Mouse (Mus musculus): Measurements from ENCODE around the gene Atp6v0a2. TPM values are rescaled to one million over a fixed set of nuclear protein-coding genes. Genes with fewer than 3 reads are reported as not detected.
"Not testable (repeated sequence)": the region's sequence is repeated elsewhere in the genome, so short reads cannot be mapped to it uniquely, and the experiment has no call there.

Gene Atp6v0a2
- 41.4 and 43.1 TPM in 2 replicates for polyA plus RNA-seq (2015; fragmentation: Nextera tagmentation; extraction: Ambion mirVana)

DNA sequence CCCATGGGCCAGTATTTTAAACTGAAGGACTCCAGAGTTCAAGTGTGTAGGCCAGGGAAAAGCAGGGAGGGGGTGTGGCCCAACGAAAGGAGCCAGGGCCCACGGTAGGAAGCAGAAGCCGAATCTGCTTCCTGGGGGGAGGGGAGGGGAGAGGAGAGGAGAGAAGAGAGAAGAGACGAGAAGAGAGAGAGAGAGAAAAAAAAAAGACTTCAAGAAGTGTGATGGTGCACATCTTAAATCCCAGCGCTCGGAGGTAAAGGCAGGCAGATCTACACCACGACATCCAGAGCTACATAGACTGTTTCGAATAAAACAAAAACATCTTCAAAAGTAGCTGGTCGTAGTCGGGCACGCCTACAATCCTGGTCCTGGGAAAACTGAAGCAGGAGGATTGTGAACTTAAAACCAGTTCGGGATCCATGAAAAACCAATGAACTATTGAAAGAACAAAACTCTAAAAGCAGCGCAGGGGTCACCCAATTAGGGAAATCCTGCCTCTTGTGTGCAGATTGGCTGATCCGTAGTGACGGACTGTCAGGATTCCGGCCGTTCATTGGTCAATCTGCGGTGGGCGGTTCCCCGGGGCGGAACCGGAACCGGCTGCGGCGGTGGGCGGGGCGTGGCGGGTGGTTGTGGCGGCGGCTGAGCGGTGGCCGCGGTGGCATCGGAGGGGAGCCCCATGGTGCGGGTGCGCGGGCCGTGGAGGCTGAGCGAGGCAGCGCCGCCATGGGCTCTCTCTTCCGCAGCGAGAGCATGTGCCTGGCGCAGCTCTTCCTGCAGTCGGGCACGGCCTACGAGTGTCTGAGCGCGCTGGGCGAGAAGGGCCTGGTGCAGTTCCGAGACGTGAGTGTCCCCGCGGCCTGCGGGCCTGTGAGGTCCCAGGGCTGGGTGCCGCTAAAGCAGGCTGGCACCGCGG, at the start of gene Atp6v0a2:
Gene Atp6v0a2, plus strand, starts transcription at position 129 of the 916 bp plus-strand sequence.
- ATAC-seq (ENCODE audit: low FRiP score): peak; percentile 95
- H3K9ac ChIP-seq: peak within 1 kb of the TSS; percentile 96

DNA sequence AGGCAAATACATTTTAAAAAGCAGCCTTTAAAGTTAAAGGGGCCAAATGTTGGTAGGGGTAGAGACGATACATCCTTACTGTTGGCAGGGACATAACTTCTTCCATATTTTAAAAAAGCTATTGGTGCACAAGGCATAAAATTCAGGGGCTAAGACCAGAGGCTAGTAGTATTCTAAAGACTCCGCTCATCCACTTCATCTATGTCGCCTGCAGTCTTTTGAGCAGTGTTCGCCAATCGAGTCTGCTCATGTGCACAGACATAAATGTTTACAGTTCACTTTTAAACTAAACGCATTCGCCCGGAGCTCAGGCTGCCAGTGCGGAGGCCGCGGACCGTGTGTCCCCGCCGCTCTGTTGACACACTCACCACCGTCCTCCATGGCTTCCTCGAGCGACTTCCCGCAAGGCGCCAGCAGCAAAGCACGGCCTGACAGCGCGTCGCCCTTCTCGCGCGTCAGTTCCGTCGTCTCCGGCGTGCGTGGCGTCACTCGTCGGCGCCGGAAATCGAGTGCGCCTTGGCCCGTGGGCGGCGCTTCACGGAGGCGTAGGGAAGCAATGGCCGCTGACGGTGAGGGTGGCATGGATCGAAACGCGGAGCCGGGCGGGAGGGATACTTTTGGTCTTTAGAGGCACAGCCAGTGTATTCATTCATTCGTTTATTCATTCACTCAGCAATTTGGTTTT, 49.6 kb upstream of the Atp6v0a2 start, which contains the start of the genes Eif2b1 and Gtf2h3:
Gene Eif2b1, minus strand, starts transcription at position 499 of the 685 bp plus-strand sequence.
Gene Gtf2h3, plus strand, starts transcription at position 508 of the 685 bp plus-strand sequence.
- H3K9me3 ChIP-seq: no peaks in the 10 kb centered on the region
- peak within 1 kb of the TSS; percentile 80 for H3K4me3 ChIP-seq
- H3K4me1 ChIP-seq (replicated peaks): peaks cover 32% of the 10 kb centered on the region
- peaks cover 49% of the 10 kb centered on the region for H3K36me3 ChIP-seq
- 1% methylated on average over 51 of the region's 51 CpGs for WGBS
- no peaks in the 10 kb centered on the region for H3K27me3 ChIP-seq
- peak within 1 kb of the TSS; percentile 67; the same call in 1 of the 2 replicates for H3K27ac ChIP-seq
- peak; percentile 90 for ATAC-seq (ENCODE audit: low FRiP score)
- H3K9ac ChIP-seq: peak within 1 kb of the TSS; percentile 80
- H3K4me2 ChIP-seq: peak within 1 kb of the TSS; percentile 89

More for the DNA sequence above, at the start of gene Atp6v0a2:
- Histone ChIP-seq H3K27me3 (no peaks in the 10 kb centered on the region), H3K4me2 (peak within 1 kb of the TSS; percentile 92), H3K9me3 (no peaks in the 10 kb centered on the region), H3K36me3 (peaks cover 22% of the 10 kb centered on the region), H3K27ac (peak within 1 kb of the TSS; percentile 70), H3K4me1 (replicated peaks) (peaks cover 21% of the 10 kb centered on the region), H3K4me3 (peak within 1 kb of the TSS; percentile 98)
- WGBS: under 1% methylated on average over 56 of the region's 58 CpGs

DNA sequence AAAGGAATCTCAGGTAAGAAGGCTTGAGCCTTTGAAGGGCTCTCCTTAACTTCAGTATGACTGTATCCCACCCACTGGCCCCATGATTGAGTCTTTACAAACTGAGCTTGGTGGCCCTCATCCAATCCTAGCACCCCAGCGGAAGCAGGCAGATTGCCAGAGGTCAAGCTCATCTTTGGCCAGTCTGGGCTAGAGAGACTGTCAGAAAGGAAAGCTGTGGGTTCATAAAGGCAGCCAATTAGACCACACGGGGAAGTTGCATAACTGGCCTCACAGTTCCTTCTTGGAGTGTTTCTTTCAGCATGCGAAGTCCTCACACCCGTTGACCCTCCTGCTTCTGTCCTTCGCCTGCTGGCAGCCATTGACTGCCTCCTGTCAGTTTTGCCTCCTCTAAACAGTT, 45.9 kb upstream of the Atp6v0a2 start:
- Histone ChIP-seq H3K27ac (no peak overlapping the region), H3K9me3 (no peaks in the 10 kb centered on the region), H3K27me3 (no peaks in the 10 kb centered on the region), H3K9ac (no peak overlapping the region), H3K4me3 (no peak overlapping the region), H3K36me3 (peaks cover 50% of the 10 kb centered on the region), H3K4me1 (replicated peaks) (peaks cover 27% of the 10 kb centered on the region), H3K4me2 (no peak overlapping the region)
- 90% methylated on average over 5 of the region's 5 CpGs for WGBS
- no peak for ATAC-seq (ENCODE audit: low FRiP score)

DNA sequence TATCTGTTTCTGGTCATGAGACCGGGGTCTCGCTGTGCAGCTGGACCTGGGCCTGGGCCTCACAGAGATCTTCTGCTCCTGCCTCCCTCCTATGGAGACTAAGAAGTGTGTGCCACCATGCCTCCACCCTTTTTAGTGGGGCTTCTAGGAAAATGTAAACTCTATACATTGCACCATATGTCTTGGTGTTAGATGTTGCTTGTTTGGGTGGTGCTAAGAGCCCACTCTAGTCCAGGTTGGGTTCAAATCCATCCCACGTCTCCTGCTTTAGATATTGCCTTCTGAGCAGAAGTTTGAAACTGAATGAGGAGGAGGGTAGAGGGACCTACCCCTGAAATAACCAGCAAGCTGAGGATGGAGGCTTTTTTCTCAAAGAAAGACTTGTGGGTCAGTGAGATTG, 35.6 kb upstream of the Atp6v0a2 start:
- ATAC-seq (ENCODE audit: low FRiP score): no peak
- H3K27me3 ChIP-seq: no peaks in the 10 kb centered on the region
- WGBS: 94% methylated on average over 3 of the region's 3 CpGs

DNA sequence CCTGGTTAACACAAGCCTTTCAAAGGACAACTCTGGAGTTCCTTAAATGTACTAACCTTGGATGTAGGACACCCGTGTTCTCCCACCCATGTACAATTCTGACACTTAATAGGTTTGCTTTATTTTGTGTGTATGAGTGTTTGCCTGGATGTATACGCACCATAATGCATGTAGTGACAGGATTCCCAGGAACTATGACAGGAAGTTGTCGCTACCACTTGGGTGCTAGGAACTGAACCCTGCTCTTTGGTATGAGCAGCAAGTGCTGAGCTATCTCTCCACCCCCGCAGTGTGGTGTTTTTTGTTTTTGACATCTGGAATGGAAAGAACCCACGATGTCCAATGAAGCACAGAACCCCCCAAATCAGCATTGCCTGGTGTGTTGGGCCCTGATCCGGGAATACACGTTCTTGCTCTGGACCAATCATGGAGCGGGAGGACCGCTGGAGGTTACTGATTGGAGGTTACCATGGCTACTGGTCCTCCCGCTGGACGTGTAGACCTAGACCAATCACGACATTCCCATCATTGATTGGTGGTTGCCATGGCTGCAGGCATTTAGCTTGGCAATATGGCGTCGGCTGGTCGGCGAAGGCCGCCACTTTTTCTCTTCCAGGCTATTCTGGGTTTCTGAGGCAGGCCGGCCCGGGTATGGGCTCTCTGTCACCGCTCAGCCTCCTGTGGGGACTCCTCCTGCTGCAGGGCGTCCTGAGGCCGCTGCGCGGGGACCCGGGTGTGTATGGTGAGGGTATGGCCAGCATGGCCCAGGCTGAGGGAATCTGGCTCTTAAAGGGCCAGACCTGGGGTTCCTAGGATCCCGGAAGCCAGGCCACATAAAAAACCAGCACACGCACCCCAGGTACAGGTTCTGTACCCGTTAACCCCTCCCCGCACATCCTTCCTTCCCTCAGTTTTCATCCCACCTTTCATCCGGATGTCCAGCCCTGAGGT, 29.9 kb upstream of the Atp6v0a2 start:
- Histone ChIP-seq H3K4me1 (replicated peaks) (peaks cover 19% of the 10 kb centered on the region), H3K27me3 (no peaks in the 10 kb centered on the region), H3K36me3 (peaks cover 55% of the 10 kb centered on the region), H3K4me3 (peak overlapping the region; percentile 90), H3K4me2 (peak overlapping the region; percentile 98), H3K27ac (peak overlapping the region; percentile 40; the same call in 1 of the 2 replicates), H3K9ac (peak overlapping the region; percentile 83), H3K9me3 (no peaks in the 10 kb centered on the region)
- peak; percentile 100 for ATAC-seq (ENCODE audit: low FRiP score)
- 6% methylated on average over 30 of the region's 30 CpGs for WGBS

More for the DNA sequence above, 35.6 kb upstream of the Atp6v0a2 start:
- peaks cover 85% of the 10 kb centered on the region for H3K36me3 ChIP-seq
- H3K4me1 ChIP-seq (replicated peaks): no peaks in the 10 kb centered on the region
- no peaks in the 10 kb centered on the region for H3K9me3 ChIP-seq
- no peak overlapping the region for H3K9ac ChIP-seq
- no peak overlapping the region for H3K4me2 ChIP-seq
- no peak overlapping the region for H3K4me3 ChIP-seq
- H3K27ac ChIP-seq: no peak overlapping the region

DNA sequence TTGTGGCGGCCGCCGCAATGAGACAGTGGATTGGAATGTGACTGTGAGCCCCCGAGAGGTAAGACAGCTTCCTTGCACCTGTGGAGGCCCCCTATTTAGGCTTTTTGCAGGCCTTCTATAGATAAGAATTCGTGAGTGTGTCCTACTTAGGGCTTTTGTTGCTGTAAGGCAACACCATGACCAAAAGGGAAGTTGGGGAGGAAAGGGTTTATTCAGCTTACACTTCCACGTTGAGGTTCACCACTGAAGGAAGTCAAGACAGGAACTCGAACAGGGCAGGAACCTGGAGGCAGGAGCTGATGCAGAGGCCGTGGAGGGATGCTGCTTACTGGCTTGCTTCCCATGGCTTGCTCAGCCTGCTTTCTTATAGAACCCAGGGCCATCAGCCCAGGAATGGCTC, 28.6 kb upstream of the Atp6v0a2 start:
- not testable (repeated sequence) for H3K27me3 ChIP-seq; ATAC-seq (ENCODE audit: low FRiP score); H3K9me3 ChIP-seq; H3K27ac ChIP-seq
- Histone ChIP-seq H3K4me2 (peak overlapping the region; percentile 98), H3K36me3 (peaks cover 53% of the 10 kb centered on the region), H3K9ac (0 out of 2 replicates have a peak overlapping the region, but pooled peaks have one; percentile 83), H3K4me1 (replicated peaks) (peaks cover 19% of the 10 kb centered on the region), H3K4me3 (peak overlapping the region; percentile 90)
- whole genome bisulfite sequencing: 65% methylated on average over 8 of the region's 8 CpGs

DNA sequence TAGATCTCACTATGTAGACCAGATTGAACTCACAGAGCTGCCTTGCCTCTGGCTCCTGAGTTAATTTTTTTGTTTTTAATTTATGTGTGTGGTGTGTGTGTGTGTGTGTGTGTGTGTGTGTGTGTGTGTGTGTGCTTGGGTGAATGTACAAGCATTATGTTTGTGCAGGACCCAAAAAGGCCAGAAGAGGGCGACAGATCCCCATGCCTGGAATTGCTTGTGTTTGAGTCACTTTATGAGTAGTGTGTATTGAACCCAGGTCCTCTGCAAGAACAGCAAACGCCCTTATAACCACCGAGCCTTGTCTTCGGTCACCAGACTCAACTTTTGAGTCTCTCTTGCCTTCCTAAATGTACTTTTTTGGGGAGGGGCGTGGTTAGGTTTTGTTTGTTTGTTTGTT, 26.0 kb upstream of the Atp6v0a2 start:
- H3K36me3 ChIP-seq: peaks cover 50% of the 10 kb centered on the region
- ATAC-seq (ENCODE audit: low FRiP score): no peak
- no peaks in the 10 kb centered on the region for H3K9me3 ChIP-seq
- no peaks in the 10 kb centered on the region for H3K27me3 ChIP-seq
- 75% methylated on average over 5 of the region's 5 CpGs for WGBS
- no peak overlapping the region for H3K4me3 ChIP-seq
- peaks cover 19% of the 10 kb centered on the region for H3K4me1 ChIP-seq (replicated peaks)
- no peak overlapping the region for H3K9ac ChIP-seq
- no peak overlapping the region for H3K27ac ChIP-seq
- no peak overlapping the region for H3K4me2 ChIP-seq

DNA sequence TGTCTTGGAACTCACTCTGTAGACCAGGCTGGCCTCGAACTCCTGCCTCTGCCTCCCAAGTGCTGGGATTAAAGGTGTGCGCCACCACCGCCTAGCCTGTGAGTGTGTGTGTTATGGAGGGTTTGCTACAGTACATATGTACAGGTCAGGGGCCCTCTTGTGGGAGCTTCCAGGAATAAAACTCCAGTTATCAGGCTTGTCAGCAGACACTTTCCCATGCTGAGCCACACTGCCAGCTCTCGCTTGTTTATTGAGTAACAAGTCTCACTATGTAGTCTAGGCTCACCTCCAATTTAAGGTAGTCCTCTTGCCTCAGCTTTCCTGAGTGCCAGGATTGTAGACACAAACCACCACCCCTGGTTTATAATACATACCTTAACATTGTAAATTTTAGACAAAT, 24.1 kb upstream of the Atp6v0a2 start:
- Histone ChIP-seq H3K4me2 (no peak overlapping the region), H3K36me3 (peaks cover 66% of the 10 kb centered on the region), H3K9me3 (no peaks in the 10 kb centered on the region), H3K9ac (no peak overlapping the region), H3K4me3 (no peak overlapping the region), H3K27me3 (no peaks in the 10 kb centered on the region), H3K4me1 (replicated peaks) (peaks cover 10% of the 10 kb centered on the region), H3K27ac (no peak overlapping the region)
- WGBS: 94% methylated on average over 4 of the region's 4 CpGs
- ATAC-seq (ENCODE audit: low FRiP score): no peak

DNA sequence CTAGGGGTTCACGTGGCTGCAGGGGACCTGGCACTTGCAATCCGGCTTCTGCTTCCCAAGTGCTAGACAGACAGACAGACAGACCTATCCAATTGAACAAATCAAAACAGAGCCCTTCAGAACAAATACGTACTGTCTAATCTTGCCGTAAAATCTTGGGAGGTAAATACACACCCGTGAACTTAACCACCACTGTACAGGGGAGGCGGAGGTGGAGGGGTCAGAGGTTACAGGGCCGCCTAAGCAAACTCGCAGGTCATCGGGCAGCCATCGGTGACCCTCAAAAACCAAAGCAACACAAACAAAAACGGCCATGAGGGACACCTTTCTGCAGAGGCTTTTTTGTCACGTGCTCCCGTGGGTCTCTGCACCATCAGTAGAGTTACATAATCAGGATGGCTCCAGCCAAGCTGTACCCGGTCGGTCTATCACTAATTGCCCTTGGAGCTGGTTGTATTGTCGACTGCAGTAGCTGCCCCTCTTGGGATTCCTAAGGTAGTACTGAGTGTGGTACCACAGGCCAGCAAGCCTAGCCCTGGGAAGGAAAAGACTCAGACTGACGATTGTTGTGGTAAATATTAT, 23.2 kb upstream of the Atp6v0a2 start:
- WGBS: 90% methylated on average over 17 of the region's 17 CpGs
- ATAC-seq (ENCODE audit: low FRiP score): no peak
- peaks cover 73% of the 10 kb centered on the region for H3K36me3 ChIP-seq
- H3K27me3 ChIP-seq: no peaks in the 10 kb centered on the region
- no peak overlapping the region for H3K4me3 ChIP-seq
- 0 out of 2 replicates have a peak, but pooled peaks cover 1% of the 10 kb centered on the region for H3K4me1 ChIP-seq (replicated peaks)
- H3K9me3 ChIP-seq: no peaks in the 10 kb centered on the region
- H3K27ac ChIP-seq: no peak overlapping the region
- H3K9ac ChIP-seq: no peak overlapping the region
- no peak overlapping the region for H3K4me2 ChIP-seq

DNA sequence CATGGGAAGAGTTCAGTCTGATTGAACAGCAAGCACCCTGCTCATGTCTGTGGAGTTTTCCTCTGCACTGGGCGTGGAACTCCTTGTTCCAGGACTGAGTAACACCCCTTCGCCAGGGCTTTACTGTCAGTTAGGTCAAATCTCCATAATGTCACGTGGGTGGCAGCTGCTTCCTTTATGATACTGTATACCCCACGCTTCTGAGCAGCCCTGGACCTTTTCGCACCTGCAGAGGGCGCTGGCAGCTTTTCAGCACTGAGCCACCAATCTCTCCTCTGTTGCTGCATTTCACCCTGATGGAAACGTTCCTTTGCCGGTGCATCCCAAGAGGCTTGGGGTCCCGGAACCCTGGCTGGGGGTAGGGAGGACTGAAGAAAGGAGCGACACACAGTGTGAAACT, 17.4 kb upstream of the Atp6v0a2 start:
- 75% methylated on average over 10 of the region's 10 CpGs for WGBS

DNA sequence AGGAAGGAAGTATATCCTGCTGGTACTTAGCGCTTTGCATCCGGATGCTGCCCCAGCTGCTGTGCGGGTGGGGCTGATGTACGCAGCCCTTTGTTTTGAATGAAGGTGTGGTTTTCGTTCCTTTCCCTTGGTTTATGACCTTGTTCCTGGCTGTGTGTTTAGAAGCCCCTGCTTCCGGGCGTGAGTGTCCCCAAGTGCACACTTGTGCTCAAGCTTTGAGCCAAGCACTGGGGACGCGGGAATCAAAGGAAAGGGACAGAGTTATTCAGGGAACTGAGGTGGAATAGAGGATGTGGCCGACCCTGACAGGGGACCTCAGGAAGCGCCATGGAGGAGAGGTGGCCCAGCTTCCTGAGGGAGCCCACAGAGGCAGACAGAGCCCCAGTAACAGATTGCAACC, 13.7 kb upstream of the Atp6v0a2 start:
- Histone ChIP-seq H3K36me3 (peaks cover 69% of the 10 kb centered on the region), H3K9me3 (no peaks in the 10 kb centered on the region), H3K27ac (no peak overlapping the region), H3K27me3 (no peaks in the 10 kb centered on the region), H3K4me3 (no peak overlapping the region), H3K9ac (no peak overlapping the region), H3K4me2 (no peak overlapping the region), H3K4me1 (replicated peaks) (no peaks in the 10 kb centered on the region)
- 89% methylated on average over 11 of the region's 11 CpGs for WGBS
- no peak for ATAC-seq (ENCODE audit: low FRiP score)

More for the DNA sequence above, 17.4 kb upstream of the Atp6v0a2 start:
- H3K27me3 ChIP-seq: no peaks in the 10 kb centered on the region
- ATAC-seq (ENCODE audit: low FRiP score): no peak
- H3K4me2 ChIP-seq: no peak overlapping the region
- no peak overlapping the region for H3K9ac ChIP-seq
- H3K36me3 ChIP-seq: peaks cover 71% of the 10 kb centered on the region
- no peak overlapping the region for H3K4me3 ChIP-seq
- no peaks in the 10 kb centered on the region for H3K4me1 ChIP-seq (replicated peaks)
- no peaks in the 10 kb centered on the region for H3K9me3 ChIP-seq
- no peak overlapping the region for H3K27ac ChIP-seq

Measured in hindbrain, embryonic 13.5 days (tissue).